Mouse (Mus musculus) erythroblast, embryonic 14.5 days (primary cell): ENCODE measurements around the gene Scpep1.

Source experiments
- GATA1 ChIP-seq: IDR thresholded peaks from 2 replicates; pipeline ENCODE4 v1.6.1; 2012; ENCODE audit warnings: low read length, inconsistent platforms, mixed read lengths
- TAL1 ChIP-seq: IDR thresholded peaks from 3 replicates; pipeline ENCODE4 v1.6.1; 2012; ENCODE audit warnings: low read length, inconsistent platforms, mixed read lengths

DNA sequence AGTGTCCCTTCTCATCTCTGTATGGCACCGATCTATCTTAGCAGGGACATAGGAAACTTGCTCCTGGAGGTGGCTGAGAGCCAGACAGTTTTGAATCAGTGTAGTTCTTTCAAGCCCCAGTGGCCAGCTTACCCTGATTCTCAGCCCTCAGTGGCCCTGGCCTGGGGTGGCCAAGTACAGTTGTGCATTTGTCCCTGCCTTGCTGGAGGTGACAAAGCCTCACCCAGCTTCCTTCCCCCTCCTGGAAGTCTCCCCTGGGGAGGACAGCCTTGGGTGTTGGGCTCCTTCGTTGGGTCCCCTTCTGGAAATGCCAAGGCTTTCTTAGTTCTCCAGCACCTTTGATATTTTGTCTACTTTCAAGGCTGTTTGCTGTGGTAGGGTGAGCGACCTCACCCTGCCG lies 48.5 kb upstream of the Scpep1 start:
- TF ChIP-seq GATA1 (no peak), TAL1 (no peak)
